Mouse (Mus musculus): ENCODE data around the gene Mpo. TPM values are rescaled to one million over a fixed set of nuclear protein-coding genes. Genes with fewer than 3 reads are reported as not detected.

Gene Mpo
- polyA plus RNA-seq, 2 experiments: 142 to 360 TPM

- Histone ChIP-seq H3K4me3 (ENCODE audit: insufficient read depth in 1 of 2, low read depth in 2 of 2, low read length in 2 of 2) (peak overlapping the region; percentile 59 to 68; a peak in 3 of 4 replicates), H3K36me3 (replicated peaks; ENCODE audit: control insufficient read depth, insufficient read depth, low read depth) (peaks cover 26% of the 10 kb centered on the region), H3K4me2 (ENCODE audit: low read depth) (peak overlapping the region; percentile 93), H3K4me1 (replicated peaks; ENCODE audit: control insufficient read depth in 2 of 2, insufficient read depth in 2 of 2, low read length in 1 of 2) (peaks cover 42 to 49% of the 10 kb centered on the region in 2 experiments), H3K27ac (peak overlapping the region; percentile 100), H3K9me3 (ENCODE audit: control insufficient read depth, low read length) (no peaks in the 10 kb centered on the region), H3K9ac (replicated peaks) (peak overlapping the region; percentile 93), H3K27me3 (ENCODE audit: control insufficient read depth, insufficient read depth, low read length) (no peaks in the 10 kb centered on the region)
- DNase-seq (ENCODE audit: low read depth in 3 of 3, low spot score in 3 of 3) (no peak), ATAC-seq (ENCODE audit: insufficient read depth) (no peak)
- 84% methylated on average over 7 of the region's 7 CpGs for WGBS (ENCODE audit: insufficient replicate concordance)
- no peak for TF ChIP-seq CTCF (IDR thresholded peaks at IDR 0.05; ENCODE audit: low read depth)
- TF ChIP-seq EP300 (IDR thresholded peaks at IDR 0.05; ENCODE audit: low read depth): no peak
Measured at GRCm38 (mm10) chr11:87747716-87748115, 45.7 kb upstream of the Mpo start.

DNA sequence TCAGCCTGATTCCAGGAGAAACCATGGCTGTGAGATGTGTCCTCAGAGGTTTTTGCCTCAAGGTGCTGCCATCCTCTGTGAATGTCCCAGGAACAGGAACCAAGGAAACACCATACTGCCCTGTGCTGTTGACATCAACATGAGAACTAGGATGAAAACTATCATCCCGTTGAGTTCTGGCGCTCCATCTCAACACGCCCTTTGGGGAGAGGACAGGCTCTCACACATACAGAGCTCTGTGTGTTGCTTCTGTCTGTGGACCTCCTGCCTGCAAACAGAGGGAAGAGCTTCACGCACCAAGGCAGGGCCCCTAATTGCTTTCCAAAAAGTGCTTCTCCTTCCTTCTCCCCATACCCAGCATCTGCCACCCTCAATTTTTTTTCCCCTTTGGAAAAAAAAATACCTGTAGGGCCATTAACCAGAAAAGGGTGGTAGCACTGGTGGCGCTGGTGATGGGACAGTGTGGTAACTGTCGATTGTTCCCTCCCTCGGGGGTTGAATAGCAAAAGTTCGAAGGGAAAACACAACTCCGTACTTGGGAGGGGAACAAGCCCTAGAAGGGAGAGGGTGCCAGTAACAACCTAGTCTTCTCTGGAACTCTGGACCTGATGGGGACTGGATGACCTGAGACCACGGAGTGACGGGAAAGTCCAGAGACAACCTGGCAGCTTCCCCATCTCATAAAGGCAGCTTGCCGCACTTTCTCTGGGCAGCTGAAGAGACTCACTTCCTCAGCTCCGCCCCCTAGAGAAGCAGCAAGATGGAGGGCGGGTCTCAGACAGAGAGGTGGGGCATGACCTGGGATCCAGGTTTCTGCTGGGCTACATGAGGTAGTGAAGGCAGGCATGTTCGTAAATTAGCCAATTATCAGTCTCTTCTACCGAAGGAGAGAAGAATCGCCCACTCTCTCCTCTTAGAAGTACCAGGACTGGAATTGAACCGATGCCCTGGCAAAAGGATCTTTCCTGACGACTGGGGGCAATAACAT is 45.0 kb upstream of the Mpo start:
- Histone ChIP-seq H3K36me3 (replicated peaks; ENCODE audit: control insufficient read depth, insufficient read depth, low read depth) (peaks cover 20% of the 10 kb centered on the region), H3K4me2 (ENCODE audit: low read depth) (peak overlapping the region; percentile 93), H3K9ac (replicated peaks) (peak overlapping the region; percentile 93), H3K4me3 (ENCODE audit: insufficient read depth in 1 of 2, low read depth in 2 of 2, low read length in 2 of 2) (peak overlapping the region; percentile 59 to 68), H3K27me3 (ENCODE audit: control insufficient read depth, insufficient read depth, low read length) (no peaks in the 10 kb centered on the region), H3K4me1 (replicated peaks; ENCODE audit: control insufficient read depth in 2 of 2, insufficient read depth in 2 of 2, low read length in 1 of 2) (peaks cover 49 to 56% of the 10 kb centered on the region in 2 experiments), H3K27ac (peak overlapping the region; percentile 100), H3K9me3 (ENCODE audit: control insufficient read depth, low read length) (no peaks in the 10 kb centered on the region)
- ATAC-seq (ENCODE audit: insufficient read depth) (peak; percentile 59), DNase-seq (ENCODE audit: low read depth in 3 of 3, low spot score in 3 of 3) (peak in 2 of 3 experiments; percentile 80 to 86)
- TF ChIP-seq CTCF (IDR thresholded peaks at IDR 0.05; ENCODE audit: low read depth): peak; percentile 42
- TF ChIP-seq EP300 (IDR thresholded peaks at IDR 0.05; ENCODE audit: low read depth): no peak
- 10% methylated on average over 19 of the region's 19 CpGs for WGBS (ENCODE audit: insufficient replicate concordance)

DNA sequence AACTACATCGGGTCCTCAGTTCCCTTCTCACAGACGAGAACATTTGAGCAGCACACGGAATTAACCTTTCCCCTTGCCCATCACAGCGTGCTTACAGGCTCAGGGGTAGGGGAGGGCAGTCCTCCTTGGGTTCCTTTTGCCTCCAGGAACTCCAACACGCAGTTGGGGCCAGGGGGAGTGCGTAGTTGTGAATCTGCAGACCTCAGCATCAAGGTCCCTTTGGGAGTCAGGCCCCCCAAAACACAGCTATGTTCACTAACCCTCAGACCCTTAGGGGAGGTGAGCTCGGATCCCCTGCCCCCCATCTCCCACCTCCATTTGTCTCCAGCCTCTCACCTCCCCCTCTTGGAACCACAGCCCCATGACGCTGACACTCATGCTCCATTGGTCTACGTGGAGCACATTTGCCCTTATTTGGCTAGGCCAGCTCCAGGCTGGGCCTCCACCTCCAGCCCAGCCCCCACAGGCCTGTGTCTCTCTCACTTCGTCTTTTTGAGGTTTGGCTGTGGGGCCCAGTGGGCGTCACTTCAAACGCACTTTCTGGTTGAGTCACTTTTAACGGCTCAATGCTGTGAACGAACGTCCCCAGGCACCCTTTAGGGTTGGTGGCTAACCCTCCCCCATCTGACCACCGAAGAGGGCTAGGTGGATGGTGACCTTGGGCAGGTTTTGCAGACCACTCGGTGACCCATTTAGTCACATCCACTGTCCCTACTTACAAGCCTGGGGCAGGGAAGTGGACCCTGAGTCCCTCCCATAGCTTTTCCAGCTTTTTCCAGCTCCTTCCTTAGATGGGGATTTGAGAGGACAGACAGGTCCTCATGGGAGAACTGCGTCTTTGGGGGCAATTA is 44.0 kb upstream of the Mpo start:
- Histone ChIP-seq H3K36me3 (replicated peaks; ENCODE audit: control insufficient read depth, insufficient read depth, low read depth) (peaks cover 10% of the 10 kb centered on the region), H3K27ac (peak overlapping the region; percentile 100), H3K27me3 (ENCODE audit: control insufficient read depth, insufficient read depth, low read length) (no peaks in the 10 kb centered on the region), H3K4me3 (ENCODE audit: insufficient read depth in 1 of 2, low read depth in 2 of 2, low read length in 2 of 2) (peak overlapping the region; percentile 59 to 68), H3K9me3 (ENCODE audit: control insufficient read depth, low read length) (no peaks in the 10 kb centered on the region), H3K9ac (replicated peaks) (peak overlapping the region; percentile 93), H3K4me2 (ENCODE audit: low read depth) (peak overlapping the region; percentile 93), H3K4me1 (replicated peaks; ENCODE audit: control insufficient read depth in 2 of 2, insufficient read depth in 2 of 2, low read length in 1 of 2) (peaks cover 59 to 66% of the 10 kb centered on the region in 2 experiments)
- DNase-seq (ENCODE audit: low read depth in 3 of 3, low spot score in 3 of 3) (peak; percentile 89 to 91 (median 90)), ATAC-seq (ENCODE audit: insufficient read depth) (peak; percentile 79)
- TF ChIP-seq CTCF (IDR thresholded peaks at IDR 0.05; ENCODE audit: low read depth) (no peak; the same call in 1 of the 2 replicates), EP300 (IDR thresholded peaks at IDR 0.05; ENCODE audit: low read depth) (peak; percentile 44)
- 5% methylated on average over 18 of the region's 18 CpGs for WGBS (ENCODE audit: insufficient replicate concordance)

GRCm38 (mm10) chr11:87750043-87750421 is 43.3 kb upstream of the Mpo start:
- peak overlapping the region; percentile 93 for H3K4me2 ChIP-seq (ENCODE audit: low read depth)

More at GRCm38 (mm10) chr11:87750043-87750421, 43.3 kb upstream of the Mpo start:
- Histone ChIP-seq H3K27me3 (ENCODE audit: control insufficient read depth, insufficient read depth, low read length) (no peaks in the 10 kb centered on the region), H3K9ac (replicated peaks) (peak overlapping the region; percentile 93), H3K9me3 (ENCODE audit: control insufficient read depth, low read length) (no peaks in the 10 kb centered on the region), H3K4me3 (ENCODE audit: insufficient read depth in 1 of 2, low read depth in 2 of 2, low read length in 2 of 2) (peak overlapping the region; percentile 59 to 68), H3K27ac (peak overlapping the region; percentile 100), H3K4me1 (replicated peaks; ENCODE audit: control insufficient read depth in 2 of 2, insufficient read depth in 2 of 2, low read length in 1 of 2) (peaks cover 65 to 72% of the 10 kb centered on the region in 2 experiments), H3K36me3 (replicated peaks; ENCODE audit: control insufficient read depth, insufficient read depth, low read depth) (peaks cover 4% of the 10 kb centered on the region)
- DNase-seq (ENCODE audit: low read depth in 3 of 3, low spot score in 3 of 3): peak; percentile 85 to 91 (median 89)
- ATAC-seq (ENCODE audit: insufficient read depth): peak; percentile 74
- WGBS (ENCODE audit: insufficient replicate concordance): 3% methylated on average over 11 of the region's 11 CpGs
- TF ChIP-seq EP300 (IDR thresholded peaks at IDR 0.05; ENCODE audit: low read depth) (peak; percentile 87), CTCF (IDR thresholded peaks at IDR 0.05; ENCODE audit: low read depth) (no peak)

Measured in liver, embryonic 14.5 days (tissue).